Mouse (Mus musculus): ENCODE measurements around the gene Eml4.

Eml4 gene

GRCm38 (mm10) chr17:83344226-83344625 lies 6.5 kb upstream of the Eml4 start:
- DNase-seq (ENCODE audit: low read depth, low spot score), result no peak

GRCm38 (mm10) chr17:83348056-83348822 lies 2.5 kb upstream of the Eml4 start:
- no peak for DNase-seq (ENCODE audit: low read depth, low spot score)

GRCm38 (mm10) chr17:83351119-83351531 lies 394 bp downstream of the Eml4 start:
- DNase-seq (ENCODE audit: low read depth, low spot score), result peak; percentile 45

GRCm38 (mm10) chr17:83351601-83352413 lies 1.1 kb downstream of the Eml4 start:
- DNase-seq (ENCODE audit: low read depth, low spot score), result peak; percentile 28

GRCm38 (mm10) chr17:83352456-83352855 lies 1.7 kb downstream of the Eml4 start:
- no peak for DNase-seq (ENCODE audit: low read depth, low spot score)

GRCm38 (mm10) chr17:83353011-83353410 lies 2.3 kb downstream of the Eml4 start:
- DNase-seq (ENCODE audit: low read depth, low spot score), result no peak

- no peak for DNase-seq (ENCODE audit: low read depth, low spot score)
These were observed 2.7 kb downstream of the Eml4 start for GRCm38 (mm10) chr17:83353460-83353859.

GRCm38 (mm10) chr17:83355481-83355880 lies 4.8 kb downstream of the Eml4 start:
- no peak for DNase-seq (ENCODE audit: low read depth, low spot score)

- DNase-seq (ENCODE audit: low read depth, low spot score), result no peak
These were observed 9.2 kb downstream of the Eml4 start for GRCm38 (mm10) chr17:83359934-83360333.

- no peak for DNase-seq (ENCODE audit: low read depth, low spot score)
These were observed 10.2 kb downstream of the Eml4 start for GRCm38 (mm10) chr17:83360796-83361566.

GRCm38 (mm10) chr17:83363081-83363480 lies 12.3 kb downstream of the Eml4 start:
- no peak for DNase-seq (ENCODE audit: low read depth, low spot score)

- no peak for DNase-seq (ENCODE audit: low read depth, low spot score)
These were observed 13.6 kb downstream of the Eml4 start for GRCm38 (mm10) chr17:83364296-83364695.

GRCm38 (mm10) chr17:83365130-83365529 lies 14.4 kb downstream of the Eml4 start:
- no peak for DNase-seq (ENCODE audit: low read depth, low spot score)

GRCm38 (mm10) chr17:83365614-83366355 lies 15.1 kb downstream of the Eml4 start:
- DNase-seq (ENCODE audit: low read depth, low spot score), result no peak

GRCm38 (mm10) chr17:83367387-83367786 lies 16.7 kb downstream of the Eml4 start:
- no peak for DNase-seq (ENCODE audit: low read depth, low spot score)

- no peak for DNase-seq (ENCODE audit: low read depth, low spot score)
These were observed 23.4 kb downstream of the Eml4 start for GRCm38 (mm10) chr17:83374123-83374522.

- no peak for DNase-seq (ENCODE audit: low read depth, low spot score)
These were observed 25.1 kb downstream of the Eml4 start for GRCm38 (mm10) chr17:83375848-83376247.

GRCm38 (mm10) chr17:83376801-83377200 lies 26.1 kb downstream of the Eml4 start:
- DNase-seq (ENCODE audit: low read depth, low spot score), result no peak

- peak; percentile 23 for DNase-seq (ENCODE audit: low read depth, low spot score)
These were observed 27.2 kb downstream of the Eml4 start for GRCm38 (mm10) chr17:83377755-83378443.

GRCm38 (mm10) chr17:83378444-83378762 lies 27.7 kb downstream of the Eml4 start:
- no peak for DNase-seq (ENCODE audit: low read depth, low spot score)

- no peak for DNase-seq (ENCODE audit: low read depth, low spot score)
These were observed 28.6 kb downstream of the Eml4 start for GRCm38 (mm10) chr17:83379366-83379765.
